Mouse (Mus musculus): ENCODE measurements around the gene Add3.

DNA sequence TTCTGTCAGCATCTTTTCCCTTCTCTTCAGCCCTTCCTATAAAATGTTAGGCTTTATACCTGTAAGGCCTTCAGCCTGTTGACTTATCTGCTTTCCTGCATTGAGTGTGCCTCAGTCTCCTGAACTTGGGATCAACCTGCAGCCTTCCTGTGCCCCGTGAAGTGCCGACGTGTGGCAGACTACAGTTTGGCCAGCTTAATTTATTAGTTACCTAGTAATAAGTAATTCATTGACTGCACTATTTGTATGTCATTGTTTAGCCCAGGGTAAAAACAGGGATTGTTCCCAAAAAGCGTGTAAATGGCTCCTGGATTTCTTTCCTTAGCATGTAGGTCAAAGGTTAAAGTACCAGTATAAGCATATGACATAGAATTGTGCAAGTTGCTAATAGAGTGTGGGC is 46.2 kb downstream of the Add3 start:
- TF ChIP-seq POLR2A (IDR thresholded peaks at IDR 0.05; ENCODE audit: insufficient read depth, low read depth, low read length): no peak
- no peak for TF ChIP-seq CTCF (IDR thresholded peaks at IDR 0.05; ENCODE audit: insufficient read depth, low read depth, low read length)

All from olfactory bulb, adult 2 months (tissue).